Mouse (Mus musculus): ENCODE measurements around the gene Sorl1. TPM values are rescaled to one million over a fixed set of nuclear protein-coding genes. Genes with fewer than 3 reads are reported as not detected.

The Sorl1 gene
- polyA plus RNA-seq, 1 experiment from 2014 or later = 9.1 TPM

DNA sequence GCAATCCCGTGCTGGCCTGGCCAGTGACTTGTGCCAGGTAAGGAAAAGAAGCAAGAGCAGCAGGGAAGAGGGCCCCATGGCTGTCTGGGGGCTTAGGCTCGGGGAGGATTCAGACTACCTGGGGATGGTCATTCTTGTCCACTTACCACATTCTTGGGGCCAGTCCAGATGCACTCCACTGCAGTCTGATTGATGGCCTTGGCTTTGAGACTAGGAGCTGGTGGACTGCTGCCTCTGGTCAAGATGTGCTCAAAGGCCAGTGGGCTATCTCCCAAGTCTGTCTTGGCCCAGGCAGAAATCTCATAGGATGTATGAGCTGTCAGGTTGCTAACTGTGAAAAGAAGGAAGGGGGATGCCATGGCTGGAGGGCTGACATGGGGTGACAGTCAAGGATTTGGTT lies 141.3 kb downstream of the Sorl1 start:
- Histone ChIP-seq H3K27me3 (no peaks in the 10 kb centered on the region), H3K4me1 (peaks cover 3% of the 10 kb centered on the region; the same call in 1 of the 2 replicates), H3K9ac (no peak overlapping the region), H3K4me3 (replicated peaks) (no peak overlapping the region), H3K27ac (no peak overlapping the region), H3K9me3 (replicated peaks) (no peaks in the 10 kb centered on the region), H3K36me3 (peaks cover 10% of the 10 kb centered on the region), H3K4me2 (no peak overlapping the region)
- ATAC-seq (replicated peaks; ENCODE audit: low FRiP score) = no peak
- WGBS = 73% methylated on average over 2 of the region's 2 CpGs

- peaks cover 18% of the 10 kb centered on the region for H3K36me3 ChIP-seq
- ATAC-seq (replicated peaks; ENCODE audit: low FRiP score) = no peak
- H3K9me3 ChIP-seq (replicated peaks) = 0 out of 2 replicates have a peak, but pooled peaks cover 3% of the 10 kb centered on the region
- no peak overlapping the region for H3K4me2 ChIP-seq
- 84% methylated on average over 9 of the region's 9 CpGs for WGBS
- H3K4me3 ChIP-seq (replicated peaks) = no peak overlapping the region
- peaks cover 3% of the 10 kb centered on the region; the same call in 1 of the 2 replicates for H3K4me1 ChIP-seq
- no peak overlapping the region for H3K9ac ChIP-seq
- no peak overlapping the region for H3K27ac ChIP-seq
- H3K27me3 ChIP-seq = no peaks in the 10 kb centered on the region
Measured at GRCm38 (mm10) chr9:41982023-41982422, 142.1 kb downstream of the Sorl1 start.

DNA sequence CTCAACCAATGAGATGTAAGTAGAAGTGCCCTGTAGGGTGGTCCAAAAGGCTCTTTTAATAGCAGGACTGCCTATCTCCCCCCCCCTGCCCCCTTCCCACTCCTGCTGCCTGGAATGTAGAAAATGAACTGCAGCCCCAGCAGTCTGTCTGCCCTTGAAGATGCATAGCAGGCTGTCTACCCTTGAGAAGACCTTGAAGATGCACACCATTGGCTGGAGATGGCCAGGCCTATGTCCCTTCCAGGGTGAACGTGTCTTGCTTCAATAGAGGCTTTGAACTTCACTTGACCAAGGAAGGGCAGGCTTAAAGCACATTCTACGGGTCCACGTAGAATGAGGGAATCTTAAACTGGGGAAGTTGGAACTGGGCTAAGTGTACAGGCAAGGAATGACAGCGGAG lies 142.8 kb downstream of the Sorl1 start:
- peaks cover 3% of the 10 kb centered on the region; the same call in 1 of the 2 replicates for H3K4me1 ChIP-seq
- 70% methylated on average over 4 of the region's 4 CpGs for WGBS
- no peak for ATAC-seq (replicated peaks; ENCODE audit: low FRiP score)

GRCm38 (mm10) chr9:41980796-41981195 lies 143.3 kb downstream of the Sorl1 start:
- Histone ChIP-seq H3K9ac (no peak overlapping the region), H3K4me3 (replicated peaks) (no peak overlapping the region), H3K9me3 (replicated peaks) (0 out of 2 replicates have a peak, but pooled peaks cover 3% of the 10 kb centered on the region), H3K27me3 (no peaks in the 10 kb centered on the region), H3K4me2 (no peak overlapping the region), H3K36me3 (peaks cover 23% of the 10 kb centered on the region), H3K27ac (no peak overlapping the region), H3K4me1 (peaks cover 3% of the 10 kb centered on the region; the same call in 1 of the 2 replicates)
- WGBS = 82% methylated on average over 5 of the region's 5 CpGs
- no peak for ATAC-seq (replicated peaks; ENCODE audit: low FRiP score)

More for the DNA sequence above, 142.8 kb downstream of the Sorl1 start:
- H3K4me3 ChIP-seq (replicated peaks) = no peak overlapping the region
- 0 out of 2 replicates have a peak, but pooled peaks cover 3% of the 10 kb centered on the region for H3K9me3 ChIP-seq (replicated peaks)
- peaks cover 18% of the 10 kb centered on the region for H3K36me3 ChIP-seq
- no peak overlapping the region for H3K27ac ChIP-seq
- no peaks in the 10 kb centered on the region for H3K27me3 ChIP-seq
- no peak overlapping the region for H3K9ac ChIP-seq
- H3K4me2 ChIP-seq = no peak overlapping the region

DNA sequence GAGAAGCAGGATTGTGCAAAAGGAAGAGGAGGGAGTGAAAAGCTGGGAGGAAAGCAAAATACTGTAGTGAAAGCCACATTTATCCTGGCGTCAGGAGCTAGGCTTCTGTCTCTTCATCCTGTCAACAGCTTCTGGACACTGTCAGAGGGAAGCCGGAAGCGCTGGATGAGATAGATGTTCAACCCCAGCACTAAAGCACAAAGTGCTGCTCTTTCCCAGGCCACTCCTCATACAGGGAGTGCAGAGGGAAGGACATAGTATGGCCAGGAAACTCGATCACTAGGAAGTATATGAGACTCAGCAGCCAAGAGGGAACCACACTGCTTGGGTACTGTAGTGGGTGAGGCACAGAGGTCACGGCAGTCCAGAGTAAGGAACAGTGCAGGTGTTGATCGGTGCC lies 145.7 kb downstream of the Sorl1 start:
- H3K27me3 ChIP-seq = no peaks in the 10 kb centered on the region
- 79% methylated on average over 6 of the region's 6 CpGs for WGBS
- peaks cover 30% of the 10 kb centered on the region for H3K36me3 ChIP-seq
- 0 out of 2 replicates have a peak, but pooled peaks cover 3% of the 10 kb centered on the region for H3K9me3 ChIP-seq (replicated peaks)
- no peak overlapping the region for H3K27ac ChIP-seq
- no peak for ATAC-seq (replicated peaks; ENCODE audit: low FRiP score)
- H3K4me2 ChIP-seq = no peak overlapping the region
- H3K9ac ChIP-seq = no peak overlapping the region
- peaks cover 3% of the 10 kb centered on the region; the same call in 1 of the 2 replicates for H3K4me1 ChIP-seq
- H3K4me3 ChIP-seq (replicated peaks) = no peak overlapping the region

- no peak overlapping the region for H3K27ac ChIP-seq
- peaks cover 34% of the 10 kb centered on the region for H3K36me3 ChIP-seq
- WGBS = 87% methylated on average over 15 of the region's 15 CpGs
- H3K9me3 ChIP-seq (replicated peaks) = 0 out of 2 replicates have a peak, but pooled peaks cover 3% of the 10 kb centered on the region
- ATAC-seq (replicated peaks; ENCODE audit: low FRiP score) = no peak
- no peaks in the 10 kb centered on the region for H3K27me3 ChIP-seq
- H3K9ac ChIP-seq = no peak overlapping the region
- no peaks in the 10 kb centered on the region for H3K4me1 ChIP-seq
- H3K4me2 ChIP-seq = no peak overlapping the region
- no peak overlapping the region for H3K4me3 ChIP-seq (replicated peaks)
Measured at GRCm38 (mm10) chr9:41975968-41976367, 148.1 kb downstream of the Sorl1 start.

GRCm38 (mm10) chr9:41974661-41975060 lies 149.4 kb downstream of the Sorl1 start:
- H3K27ac ChIP-seq = no peak overlapping the region
- peaks cover 30% of the 10 kb centered on the region for H3K36me3 ChIP-seq
- H3K9ac ChIP-seq = no peak overlapping the region
- 0 out of 2 replicates have a peak, but pooled peaks cover 3% of the 10 kb centered on the region for H3K9me3 ChIP-seq (replicated peaks)
- H3K4me1 ChIP-seq = 0 out of 2 replicates have a peak, but pooled peaks cover 2% of the 10 kb centered on the region
- H3K27me3 ChIP-seq = no peaks in the 10 kb centered on the region
- no peak for ATAC-seq (replicated peaks; ENCODE audit: low FRiP score)
- no peak overlapping the region for H3K4me2 ChIP-seq
- H3K4me3 ChIP-seq (replicated peaks) = no peak overlapping the region
- WGBS = 84% methylated on average over 3 of the region's 3 CpGs

- Histone ChIP-seq H3K27ac (no peak overlapping the region), H3K9ac (no peak overlapping the region), H3K4me1 (0 out of 2 replicates have a peak, but pooled peaks cover 2% of the 10 kb centered on the region), H3K27me3 (no peaks in the 10 kb centered on the region), H3K36me3 (peaks cover 36% of the 10 kb centered on the region), H3K4me2 (no peak overlapping the region), H3K9me3 (replicated peaks) (0 out of 2 replicates have a peak, but pooled peaks cover 3% of the 10 kb centered on the region), H3K4me3 (replicated peaks) (no peak overlapping the region)
- ATAC-seq (replicated peaks; ENCODE audit: low FRiP score) = no peak
- 76% methylated on average over 25 of the region's 25 CpGs for WGBS
Measured at GRCm38 (mm10) chr9:41973775-41974657, 150.1 kb downstream of the Sorl1 start.

- Histone ChIP-seq H3K9me3 (replicated peaks) (no peaks in the 10 kb centered on the region), H3K36me3 (peaks cover 18% of the 10 kb centered on the region), H3K27ac (no peak overlapping the region), H3K4me2 (no peak overlapping the region), H3K4me3 (replicated peaks) (no peak overlapping the region), H3K9ac (no peak overlapping the region), H3K27me3 (no peaks in the 10 kb centered on the region), H3K4me1 (0 out of 2 replicates have a peak, but pooled peaks cover 6% of the 10 kb centered on the region)
- WGBS = 73% methylated on average over 8 of the region's 8 CpGs
- ATAC-seq (replicated peaks; ENCODE audit: low FRiP score) = no peak
Measured at GRCm38 (mm10) chr9:41969961-41970360, 154.1 kb downstream of the Sorl1 start.

DNA sequence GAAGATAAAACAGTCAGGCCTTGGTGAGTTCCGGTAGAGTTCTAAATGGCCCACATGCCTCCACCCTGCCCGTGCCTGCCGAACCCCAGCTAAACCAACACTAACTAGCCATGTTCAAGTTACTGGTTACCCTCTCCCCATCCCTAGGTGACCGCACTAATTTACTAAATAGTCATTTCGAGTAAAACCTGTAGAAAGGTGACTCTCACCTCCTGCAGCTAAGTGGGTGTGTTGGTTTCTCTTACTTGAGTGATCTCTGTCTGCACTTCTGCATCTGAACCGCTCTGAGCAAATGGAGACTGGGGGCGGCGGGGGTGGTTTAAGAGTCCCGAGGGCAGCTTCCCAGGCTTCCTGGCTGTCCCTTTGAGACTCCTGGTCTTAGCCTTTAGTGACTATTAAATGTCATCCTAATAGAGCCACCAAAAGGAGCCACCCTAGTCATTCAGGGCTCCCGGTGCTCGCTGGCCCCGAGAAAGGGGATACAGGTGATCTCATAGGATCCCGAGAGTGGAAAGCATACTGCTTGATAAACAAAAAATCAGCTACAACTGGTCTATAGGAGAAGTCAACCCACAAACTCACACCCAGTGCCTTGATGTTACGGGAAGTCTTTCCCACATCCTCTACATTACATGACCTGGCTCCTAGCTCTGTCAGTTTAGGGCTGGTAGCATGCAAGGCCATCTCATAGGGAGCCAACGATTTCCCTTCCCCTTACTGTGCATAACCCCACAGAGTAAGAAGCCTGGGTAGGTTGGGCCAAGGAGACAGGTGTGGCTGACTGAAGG lies 155.2 kb downstream of the Sorl1 start:
- 93% methylated on average over 15 of the region's 15 CpGs for WGBS
- no peak for ATAC-seq (replicated peaks; ENCODE audit: low FRiP score)
- H3K27ac ChIP-seq = no peak overlapping the region
- H3K36me3 ChIP-seq = peaks cover 18% of the 10 kb centered on the region
- no peaks in the 10 kb centered on the region for H3K27me3 ChIP-seq
- H3K9ac ChIP-seq = no peak overlapping the region
- H3K4me3 ChIP-seq (replicated peaks) = no peak overlapping the region
- 0 out of 2 replicates have a peak, but pooled peaks cover 6% of the 10 kb centered on the region for H3K4me1 ChIP-seq
- H3K4me2 ChIP-seq = no peak overlapping the region
- no peaks in the 10 kb centered on the region for H3K9me3 ChIP-seq (replicated peaks)

DNA sequence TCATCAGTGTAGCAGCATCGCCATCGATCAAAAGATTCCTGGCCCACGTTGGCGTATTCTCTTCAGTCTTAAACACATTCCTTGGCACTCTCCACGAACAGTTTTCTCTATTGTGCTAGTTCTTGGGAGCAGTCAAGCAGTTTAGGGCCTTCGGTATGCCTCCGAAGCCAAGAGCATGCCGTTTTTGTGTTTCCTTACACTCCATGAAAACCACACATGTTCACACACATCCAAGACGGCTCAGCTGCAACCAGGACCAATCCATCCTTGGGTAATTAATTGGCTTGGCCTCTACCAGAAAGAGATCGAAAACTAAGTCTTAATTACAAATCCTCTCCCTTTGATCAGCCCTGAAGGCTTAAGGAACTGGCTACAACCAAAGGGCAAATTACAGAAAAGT lies 162.8 kb downstream of the Sorl1 start:
- H3K9me3 ChIP-seq (replicated peaks) = no peaks in the 10 kb centered on the region
- H3K27me3 ChIP-seq = no peaks in the 10 kb centered on the region
- H3K4me1 ChIP-seq = no peaks in the 10 kb centered on the region
- H3K4me2 ChIP-seq = no peak overlapping the region
- no peak for ATAC-seq (replicated peaks; ENCODE audit: low FRiP score)
- WGBS = 77% methylated on average over 10 of the region's 10 CpGs
- no peak overlapping the region for H3K27ac ChIP-seq
- H3K4me3 ChIP-seq (replicated peaks) = no peak overlapping the region
- H3K9ac ChIP-seq = no peak overlapping the region
- no peaks in the 10 kb centered on the region for H3K36me3 ChIP-seq

DNA sequence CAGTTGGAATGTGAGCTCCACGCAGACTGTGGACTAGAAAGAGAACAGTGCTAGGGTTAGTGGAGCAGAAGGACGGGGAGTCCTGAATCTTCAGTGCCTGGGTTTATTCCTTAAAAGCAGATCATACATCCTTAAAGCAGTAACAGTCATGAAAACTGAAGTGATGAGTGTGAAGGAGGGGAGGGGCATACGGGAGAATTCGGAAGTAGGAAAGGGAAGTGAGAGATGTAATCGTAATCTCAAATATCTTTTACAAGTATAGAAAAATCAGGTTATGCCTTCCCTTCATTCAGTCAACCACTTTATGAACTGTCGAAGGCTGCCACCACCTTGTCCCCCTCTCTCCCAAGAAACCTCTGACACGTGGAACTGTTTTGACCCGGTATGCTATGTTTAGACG lies 165.8 kb downstream of the Sorl1 start:
- H3K27ac ChIP-seq = no peak overlapping the region
- H3K4me2 ChIP-seq = no peak overlapping the region
- WGBS = 89% methylated on average over 9 of the region's 9 CpGs

More for the DNA sequence above, 165.8 kb downstream of the Sorl1 start:
- H3K9me3 ChIP-seq (replicated peaks) = no peaks in the 10 kb centered on the region
- no peak overlapping the region for H3K9ac ChIP-seq
- H3K27me3 ChIP-seq = no peaks in the 10 kb centered on the region
- no peak overlapping the region for H3K4me3 ChIP-seq (replicated peaks)
- no peak for ATAC-seq (replicated peaks; ENCODE audit: low FRiP score)
- H3K36me3 ChIP-seq = no peaks in the 10 kb centered on the region
- H3K4me1 ChIP-seq = peaks cover 3% of the 10 kb centered on the region; the same call in 1 of the 2 replicates
